Mouse (Mus musculus): Measurements from ENCODE around the gene Cacna1a. TPM values are rescaled to one million over a fixed set of nuclear protein-coding genes. Genes with fewer than 3 reads are reported as not detected.
A peak's percentile ranks its signal among the peaks of the same experiment; 100 is the strongest.
"Not testable (repeated sequence)": the region's sequence is repeated elsewhere in the genome, so short reads cannot be mapped to it uniquely, and the experiment has no call there.

The Cacna1a gene
- polyA plus RNA-seq, 1 experiment from 2014 or later = 6.4 TPM

DNA sequence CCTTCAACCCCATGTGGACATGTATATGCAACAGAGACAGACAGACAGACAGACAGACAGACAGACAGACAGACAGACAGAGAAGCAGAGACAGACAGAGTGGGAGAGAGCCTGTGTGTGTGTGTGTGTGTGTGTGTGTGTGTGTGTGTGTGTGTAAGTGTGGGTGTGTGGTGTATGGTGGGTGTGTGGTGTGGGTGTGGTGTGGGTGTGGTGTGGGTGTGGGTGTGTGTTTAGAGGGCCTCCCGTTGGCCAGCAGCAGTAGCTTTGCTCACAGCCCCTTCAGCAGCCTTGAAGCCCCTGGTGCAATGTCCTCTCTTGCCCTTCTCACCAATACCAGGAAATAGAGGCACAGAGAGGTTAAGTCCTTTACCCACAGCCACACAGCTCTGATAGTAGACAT lies 204.9 kb downstream of the Cacna1a start:
- H3K4me1 ChIP-seq = peaks cover 10% of the 10 kb centered on the region
- H3K4me3 ChIP-seq = no peak overlapping the region
- peaks cover 20% of the 10 kb centered on the region for H3K27me3 ChIP-seq (ENCODE audit: low read depth, poor library complexity, severe bottlenecking)

DNA sequence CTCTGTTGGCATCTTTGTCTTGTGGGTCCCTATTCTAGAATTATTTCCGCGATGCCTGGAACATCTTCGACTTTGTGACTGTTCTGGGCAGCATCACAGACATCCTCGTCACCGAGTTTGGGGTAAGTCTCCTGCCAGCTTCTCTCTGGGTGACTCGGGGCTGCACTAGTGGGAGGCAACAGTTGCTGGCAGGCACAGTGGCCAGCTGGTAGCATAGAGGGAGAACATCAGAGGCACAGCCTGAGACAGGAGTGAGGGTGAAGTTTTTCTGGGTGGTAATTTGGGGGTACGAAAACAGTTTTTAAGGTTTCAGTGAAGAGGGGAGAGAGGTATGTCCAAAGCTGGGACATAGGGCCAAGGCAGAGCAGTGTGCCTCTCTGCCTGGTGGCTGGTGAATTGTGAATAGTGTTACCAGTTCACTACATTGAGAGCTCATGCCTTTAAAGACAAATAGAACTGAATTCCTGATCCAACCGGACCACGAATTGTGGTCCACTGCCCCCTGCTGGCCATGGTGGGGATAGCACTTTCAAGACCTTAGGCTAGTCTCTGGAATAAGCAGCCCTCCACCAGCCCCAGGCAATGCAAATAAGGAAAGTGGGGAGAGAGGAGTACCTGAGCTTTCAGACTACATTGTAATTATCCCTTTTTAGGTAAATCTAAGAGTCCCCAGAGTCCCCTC lies 206.0 kb downstream of the Cacna1a start:
- Histone ChIP-seq H3K9me3 (replicated peaks) (no peaks in the 10 kb centered on the region), H3K27ac (peak overlapping the region; percentile 38; the same call in 1 of the 2 replicates), H3K4me1 (peaks cover 14% of the 10 kb centered on the region), H3K27me3 (ENCODE audit: low read depth, poor library complexity, severe bottlenecking) (peaks cover 31% of the 10 kb centered on the region), H3K36me3 (no peaks in the 10 kb centered on the region), H3K4me3 (no peak overlapping the region)
- DNase-seq (ENCODE audit: low spot score) = peak; percentile 94
- 67% methylated on average over 9 of the region's 9 CpGs for WGBS

More for the DNA sequence above, 204.9 kb downstream of the Cacna1a start:
- H3K27ac ChIP-seq = no peak overlapping the region
- WGBS = 89% methylated on average over 1 of the region's 1 CpGs
- H3K9me3 ChIP-seq (replicated peaks) = no peaks in the 10 kb centered on the region
- DNase-seq (ENCODE audit: low spot score) = no peak
- H3K36me3 ChIP-seq = no peaks in the 10 kb centered on the region

DNA sequence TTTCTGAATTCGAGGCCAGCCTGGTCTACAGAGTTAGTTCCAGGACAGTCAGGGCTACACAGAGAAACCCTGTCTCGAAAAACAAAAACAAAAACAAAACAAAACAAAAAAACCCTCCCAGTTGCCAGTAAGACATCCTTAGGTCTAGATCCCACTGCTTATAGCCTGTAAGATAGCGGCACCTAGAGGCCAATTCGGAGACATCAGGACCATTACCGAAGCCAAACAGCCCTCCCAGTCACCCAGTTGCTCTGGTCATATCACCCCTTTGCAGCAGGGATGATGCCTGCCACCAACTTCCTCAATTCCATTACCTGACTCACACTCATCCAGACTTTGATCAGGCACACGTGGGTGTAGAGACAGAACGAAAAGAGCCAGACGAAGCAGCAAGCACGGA lies 207.4 kb downstream of the Cacna1a start:
- 20% methylated on average over 9 of the region's 9 CpGs for WGBS
- peak; percentile 55 for DNase-seq (ENCODE audit: low spot score)

GRCm38 (mm10) chr8:84599401-84599800 lies 211.2 kb downstream of the Cacna1a start:
- peaks cover 33% of the 10 kb centered on the region for H3K4me1 ChIP-seq
- H3K4me3 ChIP-seq = no peak overlapping the region
- no peaks in the 10 kb centered on the region for H3K36me3 ChIP-seq
- H3K27me3 ChIP-seq (ENCODE audit: low read depth, poor library complexity, severe bottlenecking) = peaks cover 69% of the 10 kb centered on the region
- no peak for DNase-seq (ENCODE audit: low spot score)
- H3K9me3 ChIP-seq (replicated peaks) = no peaks in the 10 kb centered on the region
- no peak overlapping the region for H3K27ac ChIP-seq
- WGBS = 90% methylated on average over 1 of the region's 1 CpGs

More for the DNA sequence above, 207.4 kb downstream of the Cacna1a start:
- Histone ChIP-seq H3K4me1 (peaks cover 24% of the 10 kb centered on the region), H3K27ac (no peak overlapping the region), H3K9me3 (replicated peaks) (no peaks in the 10 kb centered on the region), H3K27me3 (ENCODE audit: low read depth, poor library complexity, severe bottlenecking) (peaks cover 45% of the 10 kb centered on the region), H3K36me3 (no peaks in the 10 kb centered on the region), H3K4me3 (no peak overlapping the region)

GRCm38 (mm10) chr8:84600311-84600907 lies 212.2 kb downstream of the Cacna1a start:
- H3K36me3 ChIP-seq = no peaks in the 10 kb centered on the region
- H3K27me3 ChIP-seq (ENCODE audit: low read depth, poor library complexity, severe bottlenecking) = peaks cover 69% of the 10 kb centered on the region
- H3K9me3 ChIP-seq (replicated peaks) = no peaks in the 10 kb centered on the region
- peak overlapping the region; percentile 84 for H3K27ac ChIP-seq
- peaks cover 28% of the 10 kb centered on the region for H3K4me1 ChIP-seq
- DNase-seq (ENCODE audit: low spot score) = peak; percentile 58
- 5% methylated on average over 26 of the region's 26 CpGs for WGBS
- H3K4me3 ChIP-seq = peak overlapping the region; percentile 48

DNA sequence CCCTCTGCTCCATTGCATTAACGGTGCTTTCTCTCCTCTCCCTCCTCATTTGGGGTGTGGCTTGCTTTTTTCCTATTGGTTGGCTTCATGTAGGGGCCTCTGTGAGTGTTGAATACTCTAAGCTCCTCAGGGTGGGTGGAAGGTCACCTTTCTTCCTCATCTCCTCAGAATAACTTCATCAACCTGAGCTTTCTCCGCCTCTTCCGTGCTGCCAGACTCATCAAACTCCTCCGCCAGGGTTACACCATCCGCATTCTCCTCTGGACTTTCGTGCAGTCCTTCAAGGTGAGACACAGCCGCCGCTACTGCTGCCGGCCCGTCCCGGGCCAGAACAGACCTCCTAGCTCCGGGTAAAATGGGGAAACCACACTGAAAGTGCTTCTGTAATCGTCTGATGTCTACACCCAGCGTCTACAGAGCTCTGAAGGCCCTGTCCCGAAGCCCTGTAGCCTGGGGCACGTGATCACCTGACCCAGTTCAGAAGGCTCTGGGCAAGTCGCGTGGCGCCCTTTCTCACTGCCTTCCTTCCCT lies 213.0 kb downstream of the Cacna1a start:
- 4% methylated on average over 19 of the region's 19 CpGs for WGBS
- Histone ChIP-seq H3K27me3 (ENCODE audit: low read depth, poor library complexity, severe bottlenecking) (peaks cover 69% of the 10 kb centered on the region), H3K4me1 (peaks cover 28% of the 10 kb centered on the region), H3K36me3 (no peaks in the 10 kb centered on the region), H3K27ac (peak overlapping the region; percentile 84), H3K9me3 (replicated peaks) (no peaks in the 10 kb centered on the region), H3K4me3 (peak overlapping the region; percentile 48)
- peak; percentile 59 for DNase-seq (ENCODE audit: low spot score)

DNA sequence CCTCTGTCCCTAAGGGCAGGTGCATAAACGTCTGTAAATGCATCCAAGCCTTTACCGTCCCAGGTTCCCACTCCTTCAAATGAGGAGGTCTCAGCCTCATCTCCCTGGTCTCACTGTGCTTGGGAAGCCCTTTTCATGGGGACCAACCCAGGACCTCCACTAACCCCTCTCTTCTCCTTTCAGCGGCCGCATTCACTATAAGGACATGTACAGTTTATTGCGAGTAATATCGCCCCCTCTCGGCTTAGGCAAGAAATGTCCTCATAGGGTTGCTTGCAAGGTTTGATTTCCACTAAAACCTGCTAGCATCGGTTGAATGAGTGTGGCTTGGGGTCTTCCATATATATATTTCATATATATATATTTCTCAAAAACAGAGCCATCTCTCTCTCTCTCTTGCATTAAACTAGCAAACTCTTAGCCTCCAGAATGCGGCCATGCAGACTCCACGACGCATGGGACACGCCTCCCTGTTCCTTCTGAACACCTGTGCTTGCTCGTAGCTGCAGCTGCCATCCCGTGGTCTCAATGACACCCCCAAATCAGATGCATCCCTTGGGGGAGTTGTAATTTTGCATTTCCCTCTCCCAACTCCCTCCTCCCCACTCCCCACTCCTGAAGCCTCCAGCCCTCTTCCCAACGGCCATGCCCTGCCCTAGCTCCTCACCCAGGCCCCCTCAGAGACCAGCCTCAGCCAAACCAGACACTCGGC lies 226.4 kb downstream of the Cacna1a start:
- Histone ChIP-seq H3K9me3 (replicated peaks) (no peaks in the 10 kb centered on the region), H3K36me3 (no peaks in the 10 kb centered on the region), H3K27ac (no peak overlapping the region), H3K27me3 (ENCODE audit: low read depth, poor library complexity, severe bottlenecking) (peaks cover 64% of the 10 kb centered on the region), H3K4me1 (peaks cover 26% of the 10 kb centered on the region), H3K4me3 (no peak overlapping the region)
- 36% methylated on average over 16 of the region's 16 CpGs for WGBS
- no peak for DNase-seq (ENCODE audit: low spot score)

GRCm38 (mm10) chr8:84615666-84616485 lies 227.6 kb downstream of the Cacna1a start:
- Histone ChIP-seq H3K27me3 (ENCODE audit: low read depth, poor library complexity, severe bottlenecking) (peaks cover 69% of the 10 kb centered on the region), H3K27ac (peak overlapping the region; percentile 71; the same call in 1 of the 2 replicates), H3K4me3 (peak overlapping the region; percentile 23), H3K9me3 (replicated peaks) (no peaks in the 10 kb centered on the region), H3K36me3 (no peaks in the 10 kb centered on the region), H3K4me1 (peaks cover 26% of the 10 kb centered on the region)
- 21% methylated on average over 22 of the region's 22 CpGs for WGBS
- DNase-seq (ENCODE audit: low spot score) = no peak

DNA sequence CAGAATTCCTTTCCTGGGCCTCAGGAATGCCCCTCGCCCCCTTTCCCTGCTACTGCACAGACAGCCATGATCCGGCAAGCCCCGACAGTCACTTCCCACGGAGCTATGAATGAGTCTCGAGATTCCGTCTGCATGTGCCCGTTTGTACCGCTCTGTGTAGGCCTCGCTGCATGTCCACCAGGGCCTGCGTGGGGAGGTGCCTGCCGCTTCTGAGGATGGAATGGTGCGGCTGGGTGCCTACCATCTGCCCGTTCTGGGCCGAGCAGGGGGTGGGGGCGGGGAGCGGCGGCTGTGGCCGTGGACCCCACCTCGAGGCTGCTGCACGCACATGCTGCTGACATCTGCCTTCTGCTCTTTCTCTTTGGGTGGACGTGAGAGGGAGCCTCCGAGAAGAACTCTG lies 228.8 kb downstream of the Cacna1a start:
- Histone ChIP-seq H3K9me3 (replicated peaks) (no peaks in the 10 kb centered on the region), H3K4me3 (no peak overlapping the region), H3K36me3 (no peaks in the 10 kb centered on the region), H3K27me3 (ENCODE audit: low read depth, poor library complexity, severe bottlenecking) (peaks cover 61% of the 10 kb centered on the region), H3K4me1 (peaks cover 26% of the 10 kb centered on the region), H3K27ac (peak overlapping the region; percentile 71)
- WGBS = 48% methylated on average over 22 of the region's 22 CpGs
- DNase-seq (ENCODE audit: low spot score) = no peak

DNA sequence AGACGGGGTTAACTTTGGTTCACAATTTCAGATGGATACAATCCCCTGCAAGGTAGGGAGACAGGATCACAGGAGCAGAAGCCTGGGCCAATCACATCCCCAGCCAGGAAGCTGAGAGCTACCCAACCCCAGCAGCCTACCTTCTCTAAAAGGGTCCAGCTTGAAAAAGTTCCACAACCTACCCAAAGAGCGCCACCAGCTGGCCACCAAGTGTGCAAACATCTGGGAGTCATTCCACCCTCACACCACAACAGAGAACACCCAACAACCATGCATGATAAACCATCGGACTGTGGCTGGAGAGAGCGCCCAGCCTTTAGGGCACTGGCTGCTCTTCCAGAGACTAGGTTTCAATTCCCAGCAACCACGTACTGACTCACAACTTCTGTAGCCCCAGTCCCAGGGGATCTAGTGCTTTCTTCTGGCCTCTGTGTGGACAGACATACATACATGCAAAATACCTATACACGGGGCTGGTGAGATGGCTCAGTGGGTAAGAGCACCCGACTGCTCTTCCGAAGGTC lies 232.9 kb downstream of the Cacna1a start:
- H3K4me3 ChIP-seq = no peak overlapping the region
- WGBS = 77% methylated on average over 8 of the region's 8 CpGs
- no peaks in the 10 kb centered on the region for H3K9me3 ChIP-seq (replicated peaks)
- H3K36me3 ChIP-seq = no peaks in the 10 kb centered on the region
- no peak overlapping the region for H3K27ac ChIP-seq
- DNase-seq (ENCODE audit: low spot score) = no peak
- H3K27me3 ChIP-seq (ENCODE audit: low read depth, poor library complexity, severe bottlenecking) = peaks cover 33% of the 10 kb centered on the region
- peaks cover 10% of the 10 kb centered on the region for H3K4me1 ChIP-seq

- not testable (repeated sequence) for H3K4me1 ChIP-seq; H3K36me3 ChIP-seq; DNase-seq (ENCODE audit: low spot score); H3K4me3 ChIP-seq; H3K9me3 ChIP-seq (replicated peaks); H3K27ac ChIP-seq
- peaks cover 10% of the 10 kb centered on the region; the same call in 1 of the 2 replicates for H3K27me3 ChIP-seq (ENCODE audit: low read depth, poor library complexity, severe bottlenecking)
- WGBS = 77% methylated on average over 4 of the region's 4 CpGs
Observed at GRCm38 (mm10) chr8:84623425-84623824, 235.2 kb downstream of the Cacna1a start.

GRCm38 (mm10) chr8:84629586-84629985 lies 241.3 kb downstream of the Cacna1a start:
- Histone ChIP-seq H3K36me3 (no peaks in the 10 kb centered on the region), H3K4me1 (peaks cover 14% of the 10 kb centered on the region), H3K27ac (no peak overlapping the region), H3K4me3 (no peak overlapping the region), H3K27me3 (ENCODE audit: low read depth, poor library complexity, severe bottlenecking) (peaks cover 8% of the 10 kb centered on the region; the same call in 1 of the 2 replicates), H3K9me3 (replicated peaks) (no peaks in the 10 kb centered on the region)
- DNase-seq (ENCODE audit: low spot score) = no peak
- 59% methylated on average over 11 of the region's 11 CpGs for WGBS
